Mouse (Mus musculus) frontal cortex, postnatal 10 days (tissue): ENCODE results near the gene Ppp1r16b.
A peak's percentile ranks its signal among the peaks of the same experiment; 100 is the strongest.

Source experiments
- DNase-seq, 2 experiments: peaks; one replicate each; pipeline ENCODE4 v3.0.0; 2022; ENCODE audit warnings: low spot score in 2 of 2, mixed read lengths in 1 of 2

The Ppp1r16b gene

DNA sequence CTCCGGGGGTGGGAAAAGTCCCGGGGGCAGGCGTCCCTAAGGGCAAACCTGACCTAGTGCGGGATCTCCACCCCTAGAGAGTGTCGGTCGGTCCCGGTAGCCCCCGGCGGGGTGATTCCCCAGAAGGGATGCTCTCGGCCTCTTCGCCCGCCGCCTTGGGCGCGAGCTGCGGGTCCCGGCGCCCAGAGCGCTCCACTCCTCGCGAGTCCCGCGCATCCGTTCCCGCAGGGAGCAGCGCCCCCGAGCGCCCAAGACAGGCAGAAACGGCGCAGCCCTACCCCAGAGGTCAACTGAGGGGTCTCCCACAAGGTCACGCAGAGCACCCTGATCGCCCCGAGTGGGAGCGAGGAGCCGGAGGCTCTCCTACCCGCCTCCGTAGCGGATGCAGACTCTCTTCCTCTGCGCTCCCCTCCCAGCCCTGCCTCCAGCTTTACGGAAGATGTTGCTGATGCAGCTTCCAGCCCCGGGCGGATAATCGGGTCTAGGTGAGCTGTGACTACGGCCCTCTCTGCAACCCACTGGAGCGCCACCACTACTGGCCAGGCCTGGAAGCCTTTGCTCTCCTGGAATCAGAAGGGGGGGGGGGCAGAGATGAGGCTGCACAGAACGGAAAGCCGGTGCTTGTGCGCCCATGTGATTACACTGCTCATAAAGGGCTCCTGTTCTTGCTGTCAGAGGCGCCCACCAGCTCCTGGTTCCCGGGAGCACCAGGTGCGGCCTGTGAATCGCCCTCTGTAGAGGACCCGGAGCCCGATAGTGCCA is 2.7 kb downstream of the Ppp1r16b start:
- DNase-seq = peak in 1 of 2 experiments; percentile 58

DNA sequence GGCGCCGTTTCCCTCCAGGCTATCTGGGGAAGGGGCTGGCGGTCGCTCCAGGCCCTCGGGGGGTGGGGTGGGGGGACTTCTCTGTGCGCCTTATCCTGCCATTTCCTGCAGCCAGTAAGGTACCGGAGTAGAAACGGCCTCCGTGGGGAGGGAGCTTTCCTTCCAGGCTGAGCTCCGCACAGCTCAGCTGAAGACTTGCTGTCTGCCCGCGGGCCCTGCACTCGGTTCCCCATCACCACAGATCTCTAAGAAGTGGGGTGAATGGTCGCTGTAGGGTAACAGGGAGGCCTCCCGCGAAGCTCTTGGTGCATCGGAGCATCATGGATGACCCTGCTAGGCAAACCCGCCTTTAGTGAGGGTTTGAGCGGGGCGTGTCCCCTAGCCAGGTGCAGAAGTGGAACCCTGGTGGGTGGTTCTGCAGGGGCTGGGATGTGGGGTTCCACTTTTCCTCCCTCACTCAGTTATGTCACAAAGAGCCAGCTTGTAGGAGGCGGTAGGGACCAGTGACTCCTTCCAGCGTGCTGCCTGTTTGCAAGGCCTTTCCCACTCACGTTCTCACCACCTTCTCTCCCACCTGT is 3.3 kb downstream of the Ppp1r16b start:
- DNase-seq = no peak

DNA sequence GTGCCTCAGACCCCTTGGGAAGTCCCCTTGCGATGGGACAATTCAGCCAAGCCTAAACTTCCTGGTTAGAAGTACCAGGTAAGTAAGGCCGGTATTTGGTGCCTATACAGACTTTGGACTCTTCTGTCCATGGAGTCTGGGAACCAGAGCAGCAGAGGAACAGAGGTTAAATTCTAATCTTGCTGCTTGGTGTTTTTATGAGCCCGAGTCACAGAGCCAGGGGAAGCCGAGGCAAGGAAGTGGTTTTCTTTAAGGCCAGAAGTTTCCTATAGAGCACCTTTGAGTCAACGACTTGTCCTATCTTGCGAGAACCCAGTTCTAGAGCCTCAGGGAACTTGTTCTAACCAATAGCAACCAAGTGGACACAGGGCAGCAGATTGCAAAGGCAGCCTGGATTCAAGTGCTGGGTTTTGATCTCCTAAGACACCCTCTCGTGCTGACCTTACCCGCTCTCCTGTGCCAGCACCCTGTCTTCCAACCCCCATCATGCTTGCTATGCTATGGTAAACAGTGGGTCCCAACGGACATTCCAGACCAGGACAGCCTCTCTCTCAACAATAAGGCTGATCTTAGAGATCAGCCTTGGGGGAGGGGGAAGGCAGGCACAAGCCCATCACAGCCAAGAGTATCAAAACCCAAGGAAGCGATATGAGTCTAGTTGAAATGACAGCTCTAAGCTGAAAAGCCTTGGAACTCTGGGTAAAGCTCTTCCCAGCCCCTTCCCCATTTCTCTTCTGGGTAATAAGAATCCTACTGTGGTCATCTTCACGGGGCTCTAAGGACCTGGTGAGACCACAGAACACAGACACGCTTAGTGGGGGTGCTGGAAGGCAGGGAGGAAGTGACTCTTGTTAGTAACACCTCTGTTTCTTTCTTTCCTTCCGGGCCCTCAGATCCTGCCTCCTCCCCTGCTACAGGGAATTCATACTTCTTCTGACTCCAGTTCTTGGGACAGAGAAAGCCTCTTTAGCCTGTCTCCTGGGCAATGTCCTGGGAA is 4.3 kb downstream of the Ppp1r16b start:
- DNase-seq = no peak

DNA sequence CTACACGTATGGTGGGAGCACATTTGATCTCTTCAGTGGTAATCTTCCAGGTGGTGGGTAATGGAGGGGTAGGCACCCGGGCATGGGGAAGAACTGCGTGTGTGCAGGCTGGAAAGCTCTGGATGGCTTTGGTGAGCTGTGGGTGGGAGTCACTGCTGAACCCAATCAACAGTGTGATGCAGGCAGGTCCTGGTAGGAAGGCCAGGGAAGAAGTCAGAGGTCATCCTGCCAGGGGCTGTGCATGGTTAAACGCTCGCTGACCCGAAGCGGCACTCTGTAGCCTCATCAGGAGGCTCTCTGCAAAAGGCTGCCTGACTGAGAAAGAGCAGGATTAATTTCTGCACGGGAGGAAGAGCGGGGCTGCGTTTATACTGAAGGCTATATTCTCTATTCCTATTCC is 5.4 kb downstream of the Ppp1r16b start:
- DNase-seq = no peak

DNA sequence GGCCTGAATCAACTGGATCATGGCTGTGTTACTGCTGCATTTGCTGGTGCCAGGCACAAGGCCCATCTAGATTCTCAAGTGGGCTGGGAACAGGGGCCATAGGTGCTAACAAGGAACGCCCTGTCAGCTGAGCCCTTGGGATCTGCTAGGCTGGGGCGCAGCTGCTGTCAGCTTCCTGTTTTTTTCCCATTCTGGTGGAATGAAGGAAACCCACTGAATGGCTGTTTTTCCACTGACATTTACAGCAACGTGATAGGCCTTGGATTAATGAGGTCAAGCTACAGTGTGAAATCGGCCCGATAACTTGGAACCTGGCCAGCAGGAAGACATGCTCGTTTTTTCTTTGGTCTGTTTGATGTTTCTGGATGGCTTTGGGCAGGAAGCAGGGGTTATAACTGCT is 7.6 kb downstream of the Ppp1r16b start:
- no peak for DNase-seq

DNA sequence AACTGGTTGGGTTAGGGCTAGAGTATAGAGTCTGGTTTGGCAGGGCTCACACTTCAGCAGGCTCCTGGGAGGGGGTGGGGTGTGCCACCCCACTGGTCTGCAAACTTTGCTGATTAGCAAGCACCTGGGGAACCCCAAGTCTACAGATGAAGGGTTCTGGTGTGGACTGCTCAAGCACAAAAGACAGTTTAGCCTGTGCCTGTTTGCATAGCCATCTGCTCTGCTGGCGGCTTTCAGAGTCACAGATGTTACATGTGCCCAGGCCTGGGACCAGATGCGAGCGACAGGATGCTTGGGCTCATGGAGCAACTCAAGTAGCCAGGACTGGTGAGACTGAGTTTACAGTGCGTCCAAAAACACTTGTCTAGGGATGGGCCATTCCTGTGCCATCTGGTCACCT is 8.3 kb downstream of the Ppp1r16b start:
- no peak for DNase-seq

DNA sequence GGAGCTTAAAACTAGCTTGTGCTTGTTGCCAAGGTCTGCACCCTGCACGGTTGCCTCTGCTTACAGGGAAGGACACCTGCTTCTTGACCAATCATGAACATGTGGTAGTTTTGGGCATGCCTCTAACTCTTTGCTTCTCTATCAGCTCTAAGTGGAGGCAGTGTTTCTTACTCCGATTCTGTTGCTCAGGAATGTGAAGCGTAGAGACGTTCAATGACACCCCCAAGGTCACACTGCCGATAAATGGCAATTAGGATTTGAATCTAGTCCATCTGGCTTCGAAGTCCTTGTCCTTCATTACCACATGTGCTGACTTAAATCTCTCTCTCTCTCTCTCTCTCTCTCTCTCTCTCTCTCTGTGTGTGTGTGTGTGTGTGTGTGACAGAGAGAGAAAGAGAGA is 8.9 kb downstream of the Ppp1r16b start:
- DNase-seq = no peak

DNA sequence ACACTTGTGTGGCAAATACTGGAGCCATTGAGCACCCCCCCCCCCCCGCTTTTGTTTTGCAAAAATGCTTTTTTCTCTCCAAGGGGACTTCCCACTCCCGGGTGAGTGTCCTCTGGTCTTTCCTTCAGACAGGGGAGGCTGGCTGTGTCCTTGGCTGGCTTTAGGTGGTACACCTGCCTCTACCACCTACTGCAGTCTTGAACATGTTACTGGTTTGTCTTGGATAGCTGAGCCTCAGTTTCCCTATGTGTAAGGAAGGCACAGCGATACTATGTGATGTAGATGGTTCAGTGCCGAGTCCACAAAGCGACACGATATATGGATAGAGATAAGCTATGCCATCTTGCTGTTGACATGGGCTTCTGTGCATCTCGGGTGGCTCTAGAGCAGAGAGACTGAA is 9.6 kb downstream of the Ppp1r16b start:
- no peak for DNase-seq

DNA sequence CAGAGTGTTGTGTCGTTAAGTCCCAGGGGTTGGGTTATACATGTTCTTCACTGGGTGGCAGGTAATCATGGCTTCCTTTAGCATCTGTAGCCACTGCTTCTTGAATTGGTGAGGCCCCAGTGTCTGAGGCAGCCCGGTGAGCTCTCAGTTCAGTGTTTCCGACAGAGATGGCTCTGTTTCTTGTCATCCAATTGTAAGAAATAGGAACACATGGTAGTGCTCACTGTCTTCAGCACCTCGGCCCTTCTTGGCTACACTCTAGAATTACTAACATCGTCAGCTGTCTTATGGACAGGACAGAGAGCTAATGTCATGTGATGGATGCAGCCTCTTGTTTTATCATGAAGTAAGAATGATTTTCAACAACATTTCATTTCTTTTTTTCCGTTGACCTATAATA is 10.0 kb downstream of the Ppp1r16b start:
- DNase-seq = no peak

DNA sequence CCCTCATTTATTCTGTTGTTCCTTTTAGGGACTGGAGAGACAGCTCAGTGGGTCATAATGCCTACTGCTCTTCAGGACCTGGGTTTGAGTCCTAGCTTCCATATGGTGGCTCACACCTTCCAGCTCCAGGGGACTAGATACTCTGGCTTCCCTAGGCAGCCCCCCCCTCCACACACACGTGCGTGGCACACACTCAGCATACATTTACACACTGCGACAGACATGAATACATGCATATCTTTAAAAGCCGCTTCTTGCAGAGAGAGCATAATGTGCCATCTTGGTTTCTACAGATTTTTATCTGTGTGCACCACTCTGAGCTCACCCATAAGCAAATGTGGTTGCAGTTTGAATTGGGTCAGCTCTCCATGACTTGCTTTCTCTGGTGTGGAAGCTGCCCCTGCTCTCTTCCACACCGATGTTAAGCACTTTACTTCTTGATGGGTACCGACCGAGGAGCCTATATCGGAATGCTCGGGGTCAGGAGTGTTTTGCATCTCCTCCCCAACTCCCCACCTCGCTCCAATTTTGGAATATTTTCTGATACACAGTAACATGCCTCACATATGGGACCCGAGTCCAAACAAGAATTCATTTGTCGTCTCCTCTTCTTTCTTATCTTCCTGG is 10.8 kb downstream of the Ppp1r16b start:
- no peak for DNase-seq

DNA sequence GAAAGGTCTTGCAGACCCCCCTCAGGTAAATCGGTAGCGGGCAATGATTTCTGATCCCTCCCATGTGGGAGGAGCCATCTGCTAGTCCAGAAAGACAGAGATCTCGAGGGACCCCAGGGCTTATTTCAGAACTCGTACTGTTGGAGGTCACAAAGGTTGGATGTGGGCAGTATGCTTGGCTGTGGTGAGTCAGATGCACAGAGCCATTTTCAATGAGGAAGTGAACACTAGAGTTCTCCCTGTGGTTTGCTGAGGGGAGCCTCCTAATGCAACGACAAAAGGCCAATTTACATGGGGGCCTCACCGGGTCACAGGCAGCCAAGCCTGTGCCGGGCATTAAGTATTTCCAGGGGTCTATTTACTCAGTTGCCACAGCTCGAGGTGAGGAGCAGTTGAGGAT is 12.7 kb downstream of the Ppp1r16b start:
- DNase-seq = no peak

DNA sequence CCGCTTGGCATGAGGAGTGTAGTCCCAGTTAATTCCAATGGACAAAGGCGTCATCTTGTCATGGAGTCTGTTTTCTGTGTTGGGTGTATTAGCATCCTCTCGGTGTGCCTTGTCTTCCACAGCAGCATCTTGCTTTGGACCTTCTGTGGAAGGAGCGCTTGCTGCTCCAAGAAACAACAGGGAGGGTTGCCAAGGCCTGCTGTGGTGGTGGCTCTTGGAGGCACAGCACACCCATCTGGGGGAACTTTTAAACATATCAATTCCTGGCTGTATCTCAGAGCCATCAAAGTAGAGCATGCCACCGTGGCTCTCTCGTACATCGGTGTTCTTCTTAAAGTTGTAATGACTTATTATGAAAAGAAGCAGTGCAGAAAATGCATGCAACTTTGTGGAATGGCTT is 13.9 kb downstream of the Ppp1r16b start:
- DNase-seq = no peak

DNA sequence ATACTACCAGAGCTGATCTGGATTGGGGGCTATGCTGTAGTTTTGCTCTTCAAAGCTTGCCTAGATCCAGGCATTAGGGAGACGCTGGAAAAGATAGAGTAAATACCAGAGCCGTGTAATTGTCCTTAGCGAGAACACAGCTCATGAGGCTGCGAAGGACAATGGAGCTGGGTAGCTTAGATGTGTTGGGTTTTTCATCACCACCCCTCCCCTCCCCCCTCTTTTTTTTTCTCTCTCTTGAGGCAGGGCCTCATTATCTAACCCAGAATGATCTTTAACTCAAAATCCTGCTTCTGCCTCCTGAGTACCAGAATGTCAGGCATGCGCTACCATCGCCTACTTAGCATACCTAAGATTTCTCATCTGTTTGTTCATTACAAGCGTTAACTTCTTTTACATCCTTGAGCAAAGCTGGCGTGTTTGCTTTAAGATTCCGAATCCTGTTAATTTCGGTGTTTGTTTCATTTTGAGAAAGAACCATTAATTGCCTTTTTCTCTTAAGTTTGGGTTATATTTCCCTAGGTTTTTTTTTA is 15.2 kb downstream of the Ppp1r16b start:
- no peak for DNase-seq

DNA sequence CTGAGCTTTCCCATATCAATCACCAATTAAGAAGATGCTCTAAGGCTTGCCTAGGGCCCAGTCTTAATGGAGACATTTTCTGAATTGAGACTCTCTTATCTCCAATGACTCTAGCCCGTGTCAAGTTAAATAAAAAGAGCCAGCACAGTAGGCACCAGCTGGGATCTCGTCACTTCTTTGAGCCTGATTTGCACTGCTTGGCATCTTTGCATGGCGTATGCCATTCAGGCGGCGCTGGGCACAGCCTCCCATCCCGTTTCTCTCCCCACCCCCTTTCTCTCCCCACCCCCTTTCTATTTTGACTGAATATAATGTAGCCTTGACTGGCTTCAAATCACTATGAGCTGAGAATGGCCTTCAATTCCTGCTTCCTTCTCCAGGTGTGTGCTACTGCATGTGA is 16.5 kb downstream of the Ppp1r16b start:
- DNase-seq = no peak

DNA sequence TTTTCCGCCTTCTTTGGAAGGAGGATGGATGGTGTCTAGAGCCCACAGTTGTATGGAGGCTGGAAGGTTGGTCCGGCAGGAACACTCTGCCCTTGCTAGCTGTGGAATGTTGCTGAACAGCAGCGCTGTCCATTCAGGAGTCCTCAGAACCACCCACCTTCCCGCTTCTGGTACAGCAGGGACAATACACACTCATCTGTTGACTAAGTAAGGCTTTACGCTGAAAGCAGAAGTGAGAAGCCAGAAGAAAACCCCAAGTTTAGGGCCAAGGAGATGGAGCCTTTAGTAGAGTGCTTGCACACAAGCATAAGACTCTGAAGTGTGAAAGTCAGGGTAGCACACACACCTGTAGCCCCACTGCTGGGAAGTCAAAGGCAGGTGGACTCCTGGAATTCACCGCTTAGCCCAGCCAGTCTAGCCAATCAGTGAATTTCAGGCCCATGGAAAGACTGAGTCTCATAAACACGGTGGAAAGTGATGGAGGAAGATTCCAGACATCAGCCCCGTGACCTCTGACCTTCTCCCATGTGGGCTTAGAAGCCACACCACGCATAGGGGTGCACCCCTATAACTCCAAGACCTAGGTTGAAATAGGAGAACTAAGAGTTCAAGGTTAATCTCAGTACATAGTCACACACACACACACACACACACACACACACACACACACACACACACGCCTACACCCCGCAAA is 17.3 kb downstream of the Ppp1r16b start:
- DNase-seq = no peak

DNA sequence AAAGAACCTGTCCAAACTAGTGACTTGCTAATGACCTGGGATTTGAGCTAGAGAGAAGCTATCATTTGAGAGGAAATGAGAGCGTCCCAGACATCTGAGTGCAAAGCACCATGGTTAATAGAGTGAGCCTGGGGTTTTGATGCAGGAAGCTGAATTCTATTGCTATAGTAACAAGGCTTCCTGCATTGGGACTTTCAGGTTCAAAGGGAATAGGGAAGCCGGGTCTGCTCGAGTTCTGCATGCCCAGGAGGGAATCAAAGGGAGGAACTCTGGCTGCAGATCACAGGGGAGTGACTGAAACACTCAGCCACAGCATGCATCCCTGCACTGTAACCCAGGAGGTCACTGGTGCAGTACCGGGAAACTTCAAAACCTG is 17.8 kb downstream of the Ppp1r16b start:
- DNase-seq = no peak

DNA sequence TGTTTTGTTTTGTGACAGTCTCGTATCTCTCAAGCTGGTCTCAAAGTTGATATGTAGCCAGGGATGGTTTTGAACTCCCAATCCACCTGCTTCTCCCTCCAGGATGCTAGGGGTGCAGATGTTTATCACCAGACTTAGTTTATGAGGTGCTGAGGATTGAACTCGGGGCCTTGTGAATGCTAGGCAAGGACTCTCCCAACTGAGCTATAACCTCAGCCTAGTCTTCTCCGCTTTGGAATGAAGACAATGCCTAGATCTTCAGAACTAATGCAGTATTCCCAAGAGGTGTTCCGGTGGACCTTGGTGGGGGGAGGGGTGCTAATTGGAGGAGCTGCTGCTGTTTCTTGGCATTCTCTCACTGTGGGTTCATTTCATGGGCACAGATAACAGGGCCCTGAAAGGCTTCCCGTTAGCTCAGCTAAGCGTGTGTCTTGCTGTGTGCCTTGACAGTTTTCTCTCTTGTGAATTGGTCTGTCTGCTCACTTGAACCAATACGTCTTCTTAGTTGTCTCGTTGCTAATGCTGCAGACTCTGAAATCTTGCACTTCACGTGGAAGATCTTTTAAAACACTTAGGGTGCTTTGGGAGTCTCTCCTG is 19.1 kb downstream of the Ppp1r16b start:
- no peak for DNase-seq

DNA sequence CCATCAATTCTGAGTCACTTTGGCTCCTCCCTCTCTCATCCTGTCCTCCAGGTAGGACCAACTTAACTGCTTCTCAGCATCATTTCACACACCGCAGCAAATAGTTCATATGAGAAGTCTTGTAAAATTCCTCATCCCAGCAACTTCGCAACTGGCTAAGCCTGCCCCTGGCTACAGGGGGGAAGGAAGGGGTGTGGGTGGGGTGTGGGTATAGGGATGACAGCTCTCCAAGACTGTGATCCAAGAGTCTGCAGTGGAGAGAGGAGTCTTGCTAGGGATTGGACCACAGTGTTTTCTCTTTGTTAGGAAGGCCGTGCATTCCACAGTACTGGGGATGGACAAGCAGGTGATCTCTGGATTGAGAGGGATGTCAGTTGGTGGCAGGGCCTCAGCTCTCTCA is 19.7 kb downstream of the Ppp1r16b start:
- no peak for DNase-seq

DNA sequence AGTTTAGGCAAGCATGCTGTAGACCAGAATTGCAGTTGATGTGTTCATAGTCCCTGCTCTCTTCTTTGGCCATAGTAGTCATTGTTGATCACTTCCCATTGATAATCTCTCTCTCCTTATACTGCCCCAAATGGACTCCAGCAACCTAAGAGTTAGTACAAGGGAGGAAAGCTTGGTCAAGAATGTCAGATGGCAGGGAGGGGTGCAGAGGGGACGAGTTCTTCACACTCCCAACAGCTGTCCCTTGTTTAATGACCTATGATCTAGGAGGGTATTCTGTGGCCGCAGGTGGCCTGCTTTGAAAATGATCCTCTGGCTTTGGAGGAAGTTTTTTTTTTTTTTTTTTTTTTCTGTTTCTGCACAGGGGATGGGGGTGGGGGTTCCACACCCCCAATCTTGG is 21.2 kb downstream of the Ppp1r16b start:
- no peak for DNase-seq

DNA sequence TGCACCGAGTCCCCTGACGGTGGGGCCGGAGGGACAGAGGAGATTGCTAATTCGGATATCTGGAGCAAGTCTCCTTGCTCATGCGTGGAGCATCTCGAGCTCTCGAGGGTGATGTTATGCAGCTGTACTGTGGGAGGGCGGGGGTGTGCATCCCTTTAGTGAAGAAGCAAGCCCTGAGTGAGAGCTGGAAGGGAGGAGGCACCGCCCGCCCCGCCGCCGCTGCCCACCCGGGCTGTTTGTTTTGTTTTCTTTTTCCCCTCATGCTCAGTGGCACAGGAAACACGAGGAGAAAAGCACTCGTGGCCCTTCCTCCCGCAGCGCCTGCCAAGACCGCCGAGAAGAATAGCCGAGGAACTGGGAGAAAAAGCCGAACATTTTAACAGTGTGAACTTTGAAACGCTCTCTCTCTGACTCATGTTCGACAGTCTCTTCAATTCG is 22.6 kb downstream of the Ppp1r16b start:
- peak; percentile 49 to 64 for DNase-seq

DNA sequence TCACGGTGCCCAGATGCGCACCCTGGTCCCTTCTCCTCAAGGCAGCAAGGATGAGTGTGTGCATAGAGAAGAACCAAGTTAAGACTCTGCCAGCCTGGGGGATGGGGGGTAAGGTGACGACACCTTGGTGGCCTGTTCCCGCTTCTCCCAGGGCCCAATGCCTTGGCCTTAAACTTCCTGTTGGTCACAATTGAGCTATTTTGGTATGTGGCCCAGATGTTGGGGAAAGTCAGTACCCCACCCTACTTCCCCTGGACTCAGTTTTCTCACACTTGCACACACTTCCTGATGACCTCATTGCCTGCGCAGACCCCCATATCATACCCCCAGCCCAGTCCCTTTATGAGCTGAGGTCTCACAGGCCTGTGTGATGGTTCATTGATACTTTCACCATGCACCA is 23.9 kb downstream of the Ppp1r16b start:
- no peak for DNase-seq
